Mouse (Mus musculus): ENCODE measurements around the gene Dnm3. TPM values are rescaled to one million over a fixed set of nuclear protein-coding genes. Genes with fewer than 3 reads are reported as not detected.
A peak's percentile ranks its signal among the peaks of the same experiment; 100 is the strongest.

Dnm3 gene
- polyA plus RNA-seq, 1 experiment from 2014 or later: 47.8 TPM

DNA sequence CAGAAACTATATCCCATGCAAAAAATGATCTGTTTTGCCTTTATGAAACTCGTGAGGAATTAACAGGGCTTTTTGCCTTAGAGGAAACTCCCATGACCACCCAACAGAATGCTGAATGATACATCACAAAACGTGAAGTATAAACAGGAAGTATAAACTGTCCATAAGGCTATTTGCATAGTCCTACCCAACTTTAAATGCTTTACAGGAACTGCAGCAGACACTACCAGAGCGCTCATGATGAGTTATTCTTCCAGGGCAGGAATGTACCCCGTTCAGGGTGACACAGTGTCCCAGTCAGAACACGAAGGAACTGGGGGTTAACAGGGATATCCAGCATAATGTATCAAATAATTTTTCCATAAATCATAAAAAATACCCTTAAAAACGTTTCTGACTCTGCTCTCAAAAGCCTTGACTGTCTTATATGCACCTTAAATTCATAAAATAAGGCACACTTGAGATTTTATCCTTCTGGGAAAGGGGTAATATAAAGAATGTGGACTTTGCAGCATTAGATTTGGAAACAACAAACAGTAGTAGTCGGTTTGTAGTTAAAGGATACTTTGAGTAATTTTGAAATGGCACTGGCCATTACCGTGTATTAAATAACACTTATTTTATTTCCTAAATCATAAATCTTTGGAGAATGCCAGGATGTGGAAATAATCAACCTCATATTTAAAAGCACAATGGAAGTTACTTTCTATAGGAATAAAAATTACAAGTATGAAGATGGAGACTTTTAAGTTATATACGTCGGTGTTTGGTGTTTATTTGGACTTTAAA lies 252.8 kb downstream of the Dnm3 start:
- Histone ChIP-seq H3K9me3 (no peaks in the 10 kb centered on the region), H3K27me3 (no peaks in the 10 kb centered on the region), H3K9ac (no peak overlapping the region), H3K27ac (no peak overlapping the region), H3K36me3 (no peaks in the 10 kb centered on the region), H3K4me3 (no peak overlapping the region), H3K4me1 (replicated peaks) (no peaks in the 10 kb centered on the region), H3K4me2 (no peak overlapping the region)
- no peak for ATAC-seq (ENCODE audit: low FRiP score)
- 81% methylated on average over 10 of the region's 10 CpGs for WGBS

DNA sequence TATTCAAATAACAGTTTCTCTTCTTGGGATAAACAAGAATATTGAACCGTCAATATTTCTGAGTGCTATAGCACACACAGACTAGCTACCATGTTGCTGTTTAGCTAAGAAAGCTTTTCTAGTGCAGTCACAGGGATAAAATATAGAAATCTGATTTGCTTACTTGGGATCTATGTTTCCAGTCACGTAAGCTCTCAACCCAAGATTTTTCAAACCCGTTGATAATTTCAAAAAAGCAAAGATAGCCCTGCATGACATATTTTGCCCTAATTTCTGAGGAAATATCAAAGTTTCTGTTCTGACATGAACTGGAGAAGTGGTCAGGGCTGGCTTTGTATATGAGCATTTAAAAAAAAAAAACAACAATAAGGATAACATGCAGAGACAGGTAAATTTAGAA lies 253.8 kb downstream of the Dnm3 start:
- Histone ChIP-seq H3K36me3 (no peaks in the 10 kb centered on the region), H3K4me2 (no peak overlapping the region)

DNA sequence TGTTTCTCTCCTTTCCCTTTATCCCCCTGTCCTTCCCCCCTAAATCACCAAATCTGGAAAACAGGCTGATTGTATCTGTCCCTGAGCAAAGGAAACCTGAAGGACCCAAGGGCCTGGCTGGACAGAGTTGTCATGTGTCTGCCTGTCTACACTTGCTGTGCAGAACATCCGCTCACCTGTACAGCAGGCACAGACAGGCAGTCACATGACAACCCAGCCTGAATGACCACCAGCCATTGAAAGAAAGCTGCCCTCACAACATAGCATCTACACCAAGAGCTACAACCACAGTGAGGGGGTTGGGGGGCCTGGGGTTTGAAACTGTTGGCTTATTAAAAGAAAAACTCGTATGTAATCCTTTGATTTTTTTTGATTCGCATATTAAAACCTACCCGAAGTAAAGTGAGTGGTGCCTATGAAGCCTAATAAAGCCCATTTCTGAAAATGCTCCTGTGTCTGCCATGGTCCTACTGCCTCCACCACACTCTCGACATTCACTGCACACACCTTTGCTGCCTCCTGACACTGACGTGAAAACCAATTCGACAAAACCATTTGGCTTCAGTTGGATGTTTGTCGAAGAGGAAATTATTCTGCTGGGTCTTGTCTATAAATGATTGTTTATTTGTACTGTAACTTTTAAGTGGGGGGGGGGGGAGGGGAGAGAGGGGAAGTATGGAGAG lies 254.4 kb downstream of the Dnm3 start:
- Histone ChIP-seq H3K27me3 (no peaks in the 10 kb centered on the region), H3K4me1 (replicated peaks) (no peaks in the 10 kb centered on the region), H3K4me2 (no peak overlapping the region), H3K27ac (no peak overlapping the region), H3K9me3 (no peaks in the 10 kb centered on the region), H3K4me3 (no peak overlapping the region), H3K36me3 (no peaks in the 10 kb centered on the region), H3K9ac (no peak overlapping the region)
- ATAC-seq (ENCODE audit: low FRiP score): no peak
- WGBS: 86% methylated on average over 8 of the region's 8 CpGs

More for the DNA sequence above, 253.8 kb downstream of the Dnm3 start:
- ATAC-seq (ENCODE audit: low FRiP score): no peak
- 91% methylated on average over 3 of the region's 3 CpGs for WGBS
- no peaks in the 10 kb centered on the region for H3K27me3 ChIP-seq
- no peaks in the 10 kb centered on the region for H3K9me3 ChIP-seq
- no peaks in the 10 kb centered on the region for H3K4me1 ChIP-seq (replicated peaks)
- no peak overlapping the region for H3K27ac ChIP-seq
- no peak overlapping the region for H3K4me3 ChIP-seq
- H3K9ac ChIP-seq: no peak overlapping the region

DNA sequence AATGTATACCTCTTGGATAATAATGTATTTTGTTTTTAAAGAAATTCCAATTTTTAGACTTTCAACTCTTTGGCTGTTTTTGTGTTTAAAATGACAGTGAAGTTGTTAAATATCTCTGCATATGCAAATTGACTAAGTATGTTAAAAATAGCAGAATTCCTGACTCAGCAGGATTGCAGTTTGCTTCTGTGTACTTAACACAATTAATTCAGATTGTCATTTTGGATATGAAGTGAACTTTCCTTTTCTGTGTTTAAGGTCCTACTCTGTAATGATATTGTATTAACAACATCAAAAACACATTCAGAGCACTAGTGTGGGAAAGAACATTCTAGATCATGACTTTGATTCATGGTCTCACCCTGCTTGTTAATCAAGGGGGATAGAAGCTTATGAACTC lies 255.5 kb downstream of the Dnm3 start:
- ATAC-seq (ENCODE audit: low FRiP score): no peak
- Histone ChIP-seq H3K9ac (no peak overlapping the region), H3K4me2 (no peak overlapping the region), H3K36me3 (no peaks in the 10 kb centered on the region), H3K27ac (no peak overlapping the region), H3K4me1 (replicated peaks) (peaks cover 3% of the 10 kb centered on the region; the same call in 1 of the 2 replicates), H3K9me3 (no peaks in the 10 kb centered on the region), H3K4me3 (no peak overlapping the region), H3K27me3 (0 out of 2 replicates have a peak, but pooled peaks cover 5% of the 10 kb centered on the region)

DNA sequence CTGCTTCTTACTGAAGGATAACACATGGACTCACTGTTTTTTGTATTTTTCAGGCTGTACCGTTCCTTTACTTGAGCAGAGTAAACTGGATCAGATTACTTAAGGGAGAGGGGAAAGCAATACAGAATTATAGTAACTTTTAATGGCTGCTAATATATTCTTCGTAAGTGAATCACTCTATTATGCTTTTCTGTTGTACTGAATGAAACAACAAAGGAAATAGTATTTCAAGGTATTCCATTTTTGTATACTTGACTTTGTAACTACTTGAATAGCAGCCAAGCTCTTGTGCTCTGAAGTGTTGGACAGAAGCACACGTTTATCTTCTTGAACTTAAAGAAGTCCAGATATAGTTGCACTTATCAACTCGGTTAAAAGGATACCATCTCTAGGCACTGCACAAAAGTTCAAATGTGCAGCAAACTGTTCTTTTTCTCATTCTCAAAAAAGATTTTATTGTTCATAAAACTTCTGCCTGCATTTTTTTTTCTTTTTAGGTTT lies 256.0 kb downstream of the Dnm3 start:
- Histone ChIP-seq H3K4me3 (no peak overlapping the region), H3K36me3 (no peaks in the 10 kb centered on the region), H3K9me3 (no peaks in the 10 kb centered on the region), H3K4me2 (no peak overlapping the region), H3K9ac (no peak overlapping the region), H3K27ac (no peak overlapping the region), H3K4me1 (replicated peaks) (peaks cover 6% of the 10 kb centered on the region; the same call in 1 of the 2 replicates), H3K27me3 (0 out of 2 replicates have a peak, but pooled peaks cover 6% of the 10 kb centered on the region)
- WGBS: 76% methylated on average over 4 of the region's 4 CpGs
- no peak for ATAC-seq (ENCODE audit: low FRiP score)

DNA sequence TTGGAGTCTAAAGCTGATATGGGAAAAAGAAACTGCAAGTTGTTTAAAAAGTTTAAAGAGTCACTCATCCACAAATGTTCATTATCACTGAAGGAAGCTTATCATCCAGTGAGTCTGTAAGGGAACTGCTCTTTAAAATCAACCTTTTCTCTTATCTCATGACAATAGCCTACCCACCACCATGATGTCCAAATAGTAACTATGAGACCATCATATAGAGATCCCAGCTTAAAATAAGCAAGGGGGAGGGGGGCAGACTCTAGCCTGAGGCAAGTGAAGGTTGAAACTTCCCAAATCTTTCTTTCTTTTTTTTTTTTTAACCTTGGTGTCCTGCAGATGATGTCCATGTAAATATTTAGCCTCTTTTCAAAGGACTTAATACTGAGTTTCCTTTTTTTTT lies 256.9 kb downstream of the Dnm3 start:
- Histone ChIP-seq H3K9me3 (no peaks in the 10 kb centered on the region), H3K36me3 (no peaks in the 10 kb centered on the region), H3K4me2 (no peak overlapping the region), H3K4me1 (replicated peaks) (peaks cover 6% of the 10 kb centered on the region; the same call in 1 of the 2 replicates), H3K27ac (no peak overlapping the region), H3K4me3 (no peak overlapping the region), H3K27me3 (0 out of 2 replicates have a peak, but pooled peaks cover 10% of the 10 kb centered on the region), H3K9ac (no peak overlapping the region)
- ATAC-seq (ENCODE audit: low FRiP score): no peak

DNA sequence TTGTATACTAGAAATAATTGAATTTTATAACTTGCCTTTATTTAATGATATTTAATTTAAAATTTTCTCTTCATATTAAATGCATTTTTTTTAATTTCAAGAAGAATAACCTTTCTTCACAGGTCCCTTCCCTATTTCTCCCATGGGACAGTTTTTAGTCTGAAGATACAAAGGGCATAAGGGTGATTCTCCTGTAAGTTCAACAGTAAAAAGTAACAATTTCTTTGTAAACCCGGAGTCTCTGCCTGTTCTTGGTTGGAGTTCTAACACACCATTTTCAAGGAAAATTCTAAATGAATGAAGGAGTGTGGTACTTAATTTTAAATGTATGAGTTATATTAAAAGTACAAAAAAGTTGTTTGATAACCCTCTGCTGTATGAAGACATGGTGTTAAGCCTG lies 258.1 kb downstream of the Dnm3 start:
- Histone ChIP-seq H3K4me2 (no peak overlapping the region), H3K9me3 (no peaks in the 10 kb centered on the region), H3K4me1 (replicated peaks) (peaks cover 6% of the 10 kb centered on the region; the same call in 1 of the 2 replicates), H3K9ac (no peak overlapping the region), H3K27me3 (peaks cover 14% of the 10 kb centered on the region; the same call in 1 of the 2 replicates), H3K27ac (no peak overlapping the region), H3K4me3 (no peak overlapping the region), H3K36me3 (no peaks in the 10 kb centered on the region)
- WGBS: 91% methylated on average over 1 of the region's 1 CpGs
- no peak for ATAC-seq (ENCODE audit: low FRiP score)

DNA sequence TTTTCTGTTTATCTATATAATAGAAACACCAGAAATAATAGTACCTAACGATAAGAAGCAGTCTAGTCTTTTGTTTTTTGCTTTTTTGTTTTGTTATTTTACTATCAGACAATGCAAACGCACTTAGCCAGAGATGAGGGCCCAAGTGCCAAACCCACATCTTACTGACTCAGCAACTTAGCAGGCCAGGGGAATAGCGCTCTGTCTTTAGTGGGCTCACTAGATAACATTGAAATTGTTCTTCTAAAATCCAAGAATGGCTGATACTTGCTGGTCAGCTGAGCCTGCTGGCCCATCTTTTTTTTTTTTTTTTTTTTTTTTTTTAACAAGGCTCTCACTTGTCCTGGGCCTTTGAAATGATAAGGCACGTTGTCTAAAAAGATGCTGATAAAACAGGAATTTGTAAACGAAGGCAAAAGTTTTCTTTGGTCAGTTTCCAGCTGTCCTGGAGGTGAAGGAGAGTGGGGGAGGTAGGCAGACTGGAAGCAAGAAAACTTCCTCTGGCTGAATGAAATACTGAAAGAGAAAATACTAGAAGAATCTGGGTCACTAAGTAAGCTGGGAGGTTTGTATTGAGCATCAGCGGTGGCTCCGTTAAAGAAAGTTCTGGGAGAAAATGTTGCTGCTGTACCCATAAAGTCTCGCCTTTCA lies 259.2 kb downstream of the Dnm3 start:
- Histone ChIP-seq H3K9ac (no peak overlapping the region), H3K36me3 (no peaks in the 10 kb centered on the region), H3K4me3 (no peak overlapping the region; the same call in 1 of the 2 replicates), H3K4me2 (no peak overlapping the region), H3K27ac (no peak overlapping the region), H3K4me1 (replicated peaks) (peaks cover 6% of the 10 kb centered on the region; the same call in 1 of the 2 replicates), H3K27me3 (peaks cover 19% of the 10 kb centered on the region; the same call in 1 of the 2 replicates), H3K9me3 (no peaks in the 10 kb centered on the region)
- ATAC-seq (ENCODE audit: low FRiP score): no peak
- WGBS: 66% methylated on average over 8 of the region's 8 CpGs

DNA sequence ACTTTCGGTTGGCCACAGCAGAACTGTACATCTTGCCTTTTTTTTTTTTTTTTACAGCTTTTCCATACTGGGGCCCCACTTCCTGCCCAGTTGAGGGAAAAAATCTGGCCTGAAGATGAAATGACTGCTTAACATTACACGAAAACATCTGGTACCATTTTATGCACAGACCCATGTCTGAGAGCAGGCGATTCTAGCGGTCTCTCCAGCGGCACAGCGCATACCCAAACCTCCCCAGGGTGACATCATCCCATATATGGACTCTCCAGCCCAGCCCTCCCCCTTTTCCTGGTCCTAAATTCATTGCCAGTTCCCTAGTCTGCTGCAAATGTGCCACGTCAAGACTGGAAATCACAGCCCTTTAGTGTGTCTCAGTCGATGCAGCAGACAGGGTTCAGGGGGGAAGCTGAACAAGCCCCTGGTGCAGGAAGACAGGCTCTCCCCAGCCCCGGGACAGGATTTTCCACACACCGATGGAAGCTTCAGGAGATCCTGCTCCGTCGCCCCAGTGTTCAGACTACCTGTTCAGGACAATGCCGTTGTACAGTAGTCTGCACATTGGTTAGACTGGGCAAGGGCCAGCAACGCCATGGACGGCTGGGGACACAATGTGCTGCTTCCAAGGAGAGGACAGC lies 260.4 kb downstream of the Dnm3 start:
- peak overlapping the region; percentile 70 for H3K27ac ChIP-seq
- peak overlapping the region; percentile 13 for H3K4me3 ChIP-seq
- H3K9me3 ChIP-seq: no peaks in the 10 kb centered on the region
- ATAC-seq (ENCODE audit: low FRiP score): 0 out of 2 replicates have a peak, but pooled peaks have one; percentile 63
- no peak overlapping the region for H3K4me2 ChIP-seq
- peaks cover 6% of the 10 kb centered on the region; the same call in 1 of the 2 replicates for H3K4me1 ChIP-seq (replicated peaks)
- H3K36me3 ChIP-seq: no peaks in the 10 kb centered on the region
- 0 out of 2 replicates have a peak overlapping the region, but pooled peaks have one; percentile 5 for H3K9ac ChIP-seq
- peaks cover 25% of the 10 kb centered on the region for H3K27me3 ChIP-seq
- 65% methylated on average over 15 of the region's 15 CpGs for WGBS

DNA sequence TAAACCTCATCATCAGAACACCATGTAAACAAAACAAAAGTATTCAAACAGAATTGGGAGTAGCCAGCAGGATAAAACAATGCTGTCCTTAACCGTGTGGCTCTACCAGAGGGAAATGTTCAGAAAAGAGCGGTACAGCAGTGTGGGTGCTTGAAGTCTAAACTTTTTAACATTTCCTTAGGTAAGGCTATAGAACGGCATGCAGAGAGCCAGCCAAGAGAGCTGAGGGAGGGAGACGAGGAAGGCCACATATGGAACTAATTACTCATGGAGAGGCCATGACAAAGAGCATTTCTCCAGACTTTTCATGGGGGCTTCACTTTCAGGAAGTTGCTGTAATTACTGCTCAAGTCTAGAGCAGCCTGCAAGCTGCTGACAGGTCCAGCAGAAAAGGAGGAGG lies 261.2 kb downstream of the Dnm3 start:
- Histone ChIP-seq H3K4me1 (replicated peaks) (peaks cover 6% of the 10 kb centered on the region; the same call in 1 of the 2 replicates), H3K4me2 (no peak overlapping the region), H3K4me3 (no peak overlapping the region), H3K9ac (no peak overlapping the region), H3K9me3 (no peaks in the 10 kb centered on the region), H3K36me3 (no peaks in the 10 kb centered on the region), H3K27ac (no peak overlapping the region), H3K27me3 (peaks cover 26% of the 10 kb centered on the region)
- WGBS: 53% methylated on average over 4 of the region's 4 CpGs
- ATAC-seq (ENCODE audit: low FRiP score): no peak

DNA sequence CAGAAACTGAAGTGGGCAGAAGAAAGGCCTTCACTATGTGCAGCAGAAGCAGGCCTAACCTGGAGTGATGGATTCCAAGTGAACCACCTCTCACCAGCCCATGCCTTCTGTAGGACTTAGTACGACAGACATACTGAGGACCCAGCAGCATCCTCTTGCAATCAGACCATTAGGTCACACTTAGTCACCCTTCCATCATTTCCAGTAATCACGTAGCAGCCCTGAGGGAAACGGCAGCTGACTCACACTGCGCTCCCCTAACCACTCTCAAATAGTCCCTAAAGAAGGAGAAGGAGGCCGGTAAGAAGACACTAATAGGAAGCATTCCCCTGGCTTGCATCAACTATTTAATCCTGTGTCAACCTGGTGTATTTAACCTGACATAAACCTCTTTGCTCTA lies 262.1 kb downstream of the Dnm3 start:
- Histone ChIP-seq H3K9me3 (no peaks in the 10 kb centered on the region), H3K4me3 (no peak overlapping the region), H3K27me3 (peaks cover 26% of the 10 kb centered on the region), H3K27ac (no peak overlapping the region), H3K4me2 (no peak overlapping the region), H3K36me3 (no peaks in the 10 kb centered on the region), H3K4me1 (replicated peaks) (peaks cover 6% of the 10 kb centered on the region; the same call in 1 of the 2 replicates), H3K9ac (no peak overlapping the region)
- ATAC-seq (ENCODE audit: low FRiP score): no peak
- WGBS: 69% methylated on average over 5 of the region's 5 CpGs

DNA sequence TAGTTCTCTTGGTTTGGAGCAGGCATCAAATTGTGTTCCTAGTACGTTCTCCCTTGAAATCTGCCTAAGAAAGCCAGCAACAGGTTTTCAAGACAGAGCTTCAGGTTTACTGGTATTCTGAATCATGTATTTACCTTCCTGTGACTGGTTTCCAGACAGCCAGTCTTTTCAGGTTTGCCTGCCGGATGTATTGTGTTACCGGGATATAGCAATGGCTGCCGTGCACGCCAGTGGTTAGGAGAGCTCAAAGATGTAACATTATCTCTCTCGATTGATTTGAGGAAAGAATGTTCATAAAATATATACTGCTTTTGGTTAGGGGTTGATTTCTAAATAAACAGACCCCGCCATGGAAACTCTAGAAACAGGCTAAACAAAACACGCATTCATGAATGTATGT lies 264.8 kb downstream of the Dnm3 start:
- H3K27me3 ChIP-seq: peaks cover 33% of the 10 kb centered on the region
- H3K4me1 ChIP-seq (replicated peaks): peaks cover 15% of the 10 kb centered on the region
- H3K27ac ChIP-seq: no peak overlapping the region
- H3K9me3 ChIP-seq: no peaks in the 10 kb centered on the region
- H3K4me3 ChIP-seq: no peak overlapping the region
- no peak for ATAC-seq (ENCODE audit: low FRiP score)
- H3K9ac ChIP-seq: no peak overlapping the region
- WGBS: 89% methylated on average over 8 of the region's 8 CpGs
- no peak overlapping the region for H3K4me2 ChIP-seq
- no peaks in the 10 kb centered on the region for H3K36me3 ChIP-seq
